Mouse (Mus musculus): Measurements from ENCODE around the gene Khdc1c. TPM values are rescaled to one million over a fixed set of nuclear protein-coding genes. Genes with fewer than 3 reads are reported as not detected.
A peak's percentile ranks its signal among the peaks of the same experiment; 100 is the strongest.

Khdc1c gene
- total RNA-seq, 2 experiments from 2014 or later = not detected

DNA sequence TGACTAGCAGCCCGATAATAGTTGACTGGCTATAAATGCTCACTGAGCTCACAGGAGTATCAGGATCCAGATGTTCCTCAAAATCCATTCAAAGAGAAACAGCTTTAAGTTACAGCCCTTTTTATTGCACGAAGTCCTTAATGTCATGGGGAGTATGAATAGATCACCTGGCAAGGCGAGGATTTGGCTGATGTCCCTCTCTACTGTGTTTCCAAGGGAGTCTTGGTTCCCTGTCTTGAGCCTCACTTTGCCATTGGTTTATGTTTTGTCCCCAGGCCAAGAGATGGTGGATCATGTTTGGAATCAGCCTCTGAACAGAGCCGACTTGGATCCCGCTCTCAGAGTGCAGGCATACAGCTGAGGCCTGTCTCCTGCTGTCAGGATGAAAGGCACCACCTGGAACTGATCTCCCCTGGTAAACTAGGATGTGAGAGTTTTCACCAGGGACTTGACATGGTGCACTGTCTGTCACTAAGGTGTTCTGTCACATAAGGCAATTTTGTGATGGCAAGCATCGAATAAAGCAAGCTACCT lies 23.1 kb downstream of the Khdc1c start:
- TF ChIP-seq CTCF (conservative IDR thresholded peaks at IDR 0.05) = no peak
- Histone ChIP-seq H3K4me3 (no peak overlapping the region), H3K27ac (no peak overlapping the region)
- DNase-seq (ENCODE audit: low spot score in 2 of 2) = no peak

- no peak overlapping the region for H3K4me3 ChIP-seq
- no peak for TF ChIP-seq CTCF (conservative IDR thresholded peaks at IDR 0.05)
- no peak overlapping the region for H3K27ac ChIP-seq
- no peak for DNase-seq (ENCODE audit: low spot score in 2 of 2)
Measured at GRCm38 (mm10) chr1:21402804-21403203, 34.7 kb downstream of the Khdc1c start.

- Histone ChIP-seq H3K4me3 (no peak overlapping the region), H3K27ac (no peak overlapping the region)
- TF ChIP-seq CTCF (conservative IDR thresholded peaks at IDR 0.05) = no peak
- DNase-seq (ENCODE audit: low spot score in 2 of 2) = no peak
Measured at GRCm38 (mm10) chr1:21407266-21407665, 39.1 kb downstream of the Khdc1c start.

DNA sequence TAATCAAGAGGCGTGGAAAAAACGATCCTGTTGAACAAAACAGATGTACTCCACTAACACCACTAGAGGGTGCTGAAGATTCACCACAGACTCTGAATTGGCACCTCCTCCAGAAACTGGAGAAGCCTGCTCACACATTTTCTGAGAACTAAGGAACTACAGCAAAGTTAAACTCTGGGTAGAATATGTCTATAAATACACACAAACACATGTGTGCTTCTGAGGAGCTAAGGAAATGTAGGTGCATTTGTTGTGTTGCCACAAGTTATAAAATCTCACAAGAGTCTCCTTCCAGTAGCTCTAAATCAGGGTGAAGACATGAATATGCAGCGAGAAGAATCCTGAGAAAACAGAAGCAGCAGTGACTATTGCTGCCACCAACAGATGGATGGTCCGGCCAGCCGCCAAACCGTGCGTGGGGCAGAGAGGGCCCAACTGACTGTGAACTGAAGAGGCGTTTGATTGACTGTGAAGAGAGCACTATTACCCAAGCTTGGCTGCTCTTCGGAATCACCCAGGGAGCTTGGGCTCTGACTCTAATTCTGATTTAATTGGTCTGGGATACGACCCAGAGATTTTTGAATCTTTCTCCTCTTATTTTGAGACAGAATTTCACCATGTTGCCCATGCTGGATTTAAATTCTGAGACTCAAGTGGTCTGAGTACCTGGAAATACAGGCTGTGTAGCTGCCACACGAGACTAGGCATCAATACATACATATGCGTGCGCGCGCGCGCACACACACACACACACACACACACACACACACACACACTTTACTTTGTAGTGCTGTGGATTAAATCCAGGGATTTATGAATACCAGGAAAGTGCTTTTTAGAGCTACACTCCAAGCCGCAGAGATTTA lies 43.4 kb downstream of the Khdc1c start:
- peak overlapping the region; percentile 22 for H3K4me3 ChIP-seq
- TF ChIP-seq CTCF (conservative IDR thresholded peaks at IDR 0.05) = peak; percentile 96
- peak overlapping the region; percentile 36; the same call in 1 of the 2 replicates for H3K27ac ChIP-seq
- DNase-seq (ENCODE audit: low spot score in 2 of 2) = peak; percentile 68 to 79

DNA sequence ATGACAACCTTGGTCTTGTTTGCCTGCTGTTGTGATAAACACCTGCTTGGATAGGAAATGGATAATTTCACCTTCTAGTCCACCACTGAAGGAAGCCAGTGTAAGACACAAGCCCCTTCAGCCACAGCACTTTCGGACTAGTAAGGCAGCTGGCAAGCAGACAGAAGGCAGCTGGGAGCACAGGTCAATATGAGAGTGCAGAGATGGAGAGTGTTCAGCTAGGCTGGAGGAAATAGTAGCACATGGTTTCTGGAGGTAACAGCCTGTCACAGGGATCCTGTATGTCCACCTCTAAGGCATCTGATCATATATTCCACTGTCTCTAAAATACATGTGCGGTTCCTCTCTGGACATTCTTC lies 44.0 kb downstream of the Khdc1c start:
- DNase-seq (ENCODE audit: low spot score in 2 of 2) = no peak
- H3K27ac ChIP-seq = peak overlapping the region; percentile 34; the same call in 1 of the 2 replicates
- no peak for TF ChIP-seq CTCF (conservative IDR thresholded peaks at IDR 0.05)
- no peak overlapping the region for H3K4me3 ChIP-seq

DNA sequence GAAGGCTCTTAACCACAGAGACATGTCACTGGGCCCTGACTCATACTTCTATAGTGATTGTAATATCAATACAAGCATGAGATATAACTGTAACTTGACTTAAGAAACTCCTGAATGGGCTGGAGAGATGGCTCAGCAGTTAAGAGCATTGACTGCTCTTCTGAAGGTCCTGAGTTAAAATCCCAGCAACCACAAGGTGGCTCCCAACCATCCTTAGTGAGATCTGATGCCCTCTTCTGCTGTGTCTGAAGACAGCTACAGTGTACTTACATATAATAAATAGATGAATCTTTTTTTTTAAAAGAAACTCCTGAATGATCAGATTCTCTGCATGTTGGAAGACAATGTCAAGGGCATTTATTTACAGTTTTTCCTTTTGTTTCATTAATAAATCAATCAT lies 51.2 kb downstream of the Khdc1c start:
- Histone ChIP-seq H3K27ac (no peak overlapping the region), H3K4me3 (no peak overlapping the region)
- DNase-seq (ENCODE audit: low spot score in 2 of 2) = peak in 1 of 2 experiments; percentile 21
- peak; percentile 72 for TF ChIP-seq CTCF (conservative IDR thresholded peaks at IDR 0.05)

Other genes with a start within 250 kb of the Khdc1c start
- 10 to 100 TPM; 21.9 to 28.9 TPM for gene Tmem14a, start 149.8 kb upstream of the Khdc1c start, total RNA-seq (2021)
- 1 to 10 TPM; 1.1 to 1.4 TPM for gene Gsta3, start 127.7 kb upstream of the Khdc1c start, total RNA-seq (2021)
- not detected for gene Khdc1a, start 18.7 kb upstream of the Khdc1c start, total RNA-seq (2021)
- gene Khdc1b, start 15.2 kb downstream of the Khdc1c start, total RNA-seq (2021) = not detected